Mouse (Mus musculus) cortical plate, adult 2 months (tissue): ENCODE results near the gene Pih1h3b. TPM values are rescaled to one million over a fixed set of nuclear protein-coding genes. Genes with fewer than 3 reads are reported as not detected.

Source experiments
- H3K27ac ChIP-seq: fragments of 200-500 bp; 2 replicates; pipeline ENCODE4 v1.5.1; 2012; ENCODE audit warnings: low read length, control low read depth, inconsistent platforms; ENCODE audit not compliant: insufficient read depth
- H3K4me1 ChIP-seq: fragments of 200-500 bp; 2 replicates; pipeline ENCODE4 v1.6.1; 2011; ENCODE audit warnings: low read length; ENCODE audit not compliant: control insufficient read depth, insufficient read depth
- H3K4me3 ChIP-seq: fragments of 200-500 bp; 2 replicates; pipeline ENCODE4 v1.5.1; 2011; ENCODE audit warnings: mild to moderate bottlenecking, low read length, control low read depth; ENCODE audit not compliant: insufficient read depth
- CTCF ChIP-seq: fragments of 200-500 bp; IDR thresholded peaks from 2 replicates; pipeline ENCODE4 v1.5.1; 2011; ENCODE audit warnings: mild to moderate bottlenecking, control low read depth, low read length; ENCODE audit not compliant: insufficient read depth; ENCODE audit errors: extremely low read depth
- POLR2A ChIP-seq: fragments of 200-500 bp; IDR thresholded peaks from 2 replicates; pipeline ENCODE4 v1.6.1; 2011; ENCODE audit warnings: mild to moderate bottlenecking, low read length, control low read depth; ENCODE audit not compliant: insufficient read depth; ENCODE audit errors: extremely low read depth
- polyA plus RNA-seq: library from polyadenylated mRNA; depleted of rRNA; stranded (reverse); fragments of >200 nt; gene quantifications from 2 replicates; pipeline ENCODE4 v1.2.3, GENCODE M21; 2012; rRNA removed

The Pih1h3b gene
- polyA plus RNA-seq = not detected in 2 replicates

DNA sequence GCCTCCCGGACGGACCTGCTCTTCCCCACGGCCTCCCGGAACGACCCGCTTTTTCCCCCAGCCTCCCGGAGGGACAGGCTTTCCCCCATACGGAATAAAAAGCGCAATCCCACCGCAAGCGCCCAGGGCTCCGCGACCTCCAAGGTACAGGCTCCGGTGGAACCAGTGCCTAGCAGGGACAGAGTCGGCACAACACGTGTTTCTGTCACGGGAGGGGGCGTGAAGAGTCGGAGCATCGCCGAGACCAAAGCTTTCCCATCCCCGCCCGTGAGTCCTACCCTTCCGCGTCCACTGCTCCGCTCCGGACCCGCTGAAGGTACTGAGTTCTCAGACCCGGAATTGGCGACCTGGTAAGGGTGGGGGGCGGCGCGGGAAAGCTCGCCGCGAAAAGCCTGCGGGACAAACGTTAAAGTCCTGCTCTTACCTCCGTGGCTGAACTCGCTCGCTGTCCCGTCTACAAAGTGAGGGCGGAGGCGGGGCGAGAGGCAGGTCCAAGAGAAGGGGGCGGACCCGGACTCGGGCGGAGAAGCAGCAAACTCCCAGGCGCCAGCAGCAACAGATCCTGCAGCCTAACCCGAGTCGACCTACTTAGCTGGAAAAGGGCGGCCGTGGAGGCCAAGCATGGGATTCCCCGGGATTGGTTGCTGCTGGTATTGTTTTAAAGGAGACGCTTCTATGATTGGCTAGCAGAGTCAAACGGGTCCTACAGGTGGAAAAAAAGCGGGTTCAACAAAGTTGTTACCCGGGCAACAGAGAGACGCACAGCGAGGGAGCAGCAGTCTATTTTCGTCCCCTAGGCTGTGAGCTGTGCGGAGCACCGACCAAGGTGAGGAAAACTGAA lies at the start of gene Pih1h3b, which contains the start of gene Nup62cl:
Pih1h3b (plus strand) TSS at position 745 of the 841 bp plus-strand sequence.
Nup62cl (minus strand) TSS at position 578 of the 841 bp plus-strand sequence.
- H3K4me1 ChIP-seq = no peaks in the 10 kb centered on the region
- H3K4me3 ChIP-seq = no peak within 1 kb of the TSS
- TF ChIP-seq CTCF = no peak
- no peak for TF ChIP-seq POLR2A
- no peak within 1 kb of the TSS for H3K27ac ChIP-seq

DNA sequence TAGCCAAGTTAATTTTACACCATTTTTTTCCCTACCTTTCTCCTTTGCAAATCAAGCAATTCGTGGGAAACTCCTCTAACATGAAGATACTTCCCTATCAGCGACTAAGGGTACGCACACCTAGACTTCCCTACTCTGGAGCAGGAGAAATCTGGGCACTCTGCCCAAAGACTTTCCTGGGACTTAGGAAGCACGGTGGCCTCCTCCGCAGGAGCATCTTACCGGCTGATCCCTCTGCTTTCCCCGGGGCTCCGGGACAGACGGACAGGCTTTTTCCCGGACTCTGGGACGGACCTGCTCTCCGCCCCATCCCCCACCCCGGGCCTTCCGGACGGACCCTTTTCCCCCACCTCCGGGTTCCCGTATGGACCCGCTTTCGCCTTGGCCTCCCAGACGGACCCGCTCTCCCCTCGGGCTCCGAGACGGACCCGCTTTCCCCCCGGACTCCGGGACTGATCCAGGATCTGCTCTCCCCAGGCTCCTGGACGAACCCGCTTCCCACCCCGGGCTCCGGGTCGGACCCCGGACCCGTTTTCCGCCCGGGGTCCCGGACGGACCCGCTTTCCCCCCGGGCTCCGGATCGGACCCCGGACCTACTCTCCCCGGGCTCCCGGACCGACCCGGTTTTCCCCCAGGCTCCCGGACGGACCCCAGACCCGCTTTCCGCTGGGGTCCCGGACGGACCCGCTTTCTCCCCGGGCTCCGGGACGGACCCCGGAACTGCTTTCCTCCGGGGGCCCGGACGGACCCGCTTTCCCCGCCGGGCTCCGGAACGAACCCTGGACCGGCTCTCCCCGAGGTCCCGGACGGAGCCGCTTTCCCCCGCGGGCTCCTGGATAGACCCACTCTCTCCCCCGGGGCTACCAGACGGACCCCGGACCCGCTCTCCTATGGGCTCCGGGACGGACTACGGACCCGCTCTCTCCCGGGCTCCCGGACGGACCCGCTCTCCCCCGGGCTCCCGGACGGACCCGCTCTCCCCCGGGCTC lies 1.5 kb upstream of the Pih1h3b start:
- Histone ChIP-seq H3K27ac (no peak overlapping the region), H3K4me1 (no peaks in the 10 kb centered on the region), H3K4me3 (no peak overlapping the region)
- TF ChIP-seq CTCF (no peak), POLR2A (no peak)

DNA sequence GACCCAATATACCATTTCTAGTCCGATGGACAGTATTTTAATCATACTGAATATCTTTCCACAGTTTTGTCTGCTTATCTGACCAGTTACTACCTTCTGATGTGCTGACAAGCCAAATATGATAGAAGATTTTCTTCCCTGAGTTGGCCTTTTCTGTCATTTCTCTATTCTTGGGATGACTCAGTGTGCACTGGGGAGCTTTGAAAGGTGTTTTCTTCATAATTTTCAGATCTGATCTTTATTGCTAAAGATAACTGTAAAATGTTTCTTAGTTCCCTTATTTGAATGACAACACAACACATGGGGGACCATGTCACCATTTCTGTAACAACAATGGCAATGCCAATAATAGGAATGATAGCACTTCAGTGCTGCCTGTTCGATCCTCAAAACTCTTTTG lies 19.9 kb downstream of the Pih1h3b start:
- no peak overlapping the region for H3K4me3 ChIP-seq
- no peak overlapping the region for H3K27ac ChIP-seq
- no peaks in the 10 kb centered on the region for H3K4me1 ChIP-seq
- no peak for TF ChIP-seq CTCF
- TF ChIP-seq POLR2A = no peak

DNA sequence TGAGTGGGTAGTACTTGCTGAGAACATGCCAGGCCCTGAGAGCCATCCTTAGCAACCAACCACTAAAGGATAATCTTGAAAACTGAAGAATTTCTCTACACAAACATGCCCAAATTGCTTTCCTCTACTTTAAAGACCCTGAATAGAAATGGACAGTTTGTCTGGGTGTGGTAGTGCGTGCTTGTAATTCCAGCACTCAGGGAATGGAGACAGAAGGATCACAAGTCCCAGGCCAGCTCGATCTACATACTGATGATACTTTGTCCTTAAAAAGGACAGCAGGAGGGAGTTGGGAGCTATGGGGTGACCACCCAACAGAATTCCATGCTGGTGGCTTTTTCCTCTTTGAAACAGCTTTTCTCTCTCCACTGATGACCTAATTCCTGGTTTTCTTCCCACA lies 31.4 kb downstream of the Pih1h3b start:
- TF ChIP-seq POLR2A (no peak), CTCF (no peak)
- no peak overlapping the region for H3K27ac ChIP-seq
- H3K4me3 ChIP-seq = no peak overlapping the region
- H3K4me1 ChIP-seq = no peaks in the 10 kb centered on the region

Other genes with a start within 250 kb of the Pih1h3b start
- gene Morc4, start 191.2 kb upstream of the Pih1h3b start, polyA plus RNA-seq = 3.1 and 4.0 TPM in 2 replicates
- gene Rbm41, start 64.3 kb upstream of the Pih1h3b start, polyA plus RNA-seq = 3.7 and 4.2 TPM in 2 replicates
- 0.47 and 0.79 TPM in 2 replicates for gene Nup62cl, start 167 bp upstream of the Pih1h3b start, polyA plus RNA-seq